Mouse (Mus musculus) thymus, postnatal 4 days (tissue): ENCODE measurements at regions not wholly inside any gene's neighbourhood (a gene's known extent, or its start where the extent isn't known, plus 50 kb on each side); places are given as distances from the start of the nearest gene placed in this dataset.

Experiments
- DNase-seq: peaks from one replicate; pipeline ENCODE4 v3.0.0; 2021

DNA sequence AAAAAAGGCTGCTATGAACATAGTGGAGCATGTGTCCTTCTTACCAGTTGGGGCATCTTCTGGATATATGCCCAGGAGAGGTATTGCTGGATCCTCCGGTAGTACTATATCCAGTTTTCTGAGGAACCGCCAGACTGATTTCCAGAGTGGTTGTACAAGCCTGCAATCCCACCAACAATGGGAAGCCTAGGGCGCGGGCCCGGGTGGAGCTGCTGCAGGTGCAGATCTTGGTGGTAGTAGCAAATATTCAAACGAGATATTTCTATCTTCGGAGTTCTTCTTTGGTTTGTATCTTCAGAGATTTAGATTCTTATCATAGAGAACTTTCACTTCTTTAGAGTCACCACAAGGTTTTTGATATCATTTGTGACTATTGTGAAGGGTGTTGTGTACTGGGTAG, 52.7 kb upstream of the Btbd35f27 start:
- DNase-seq = peak; percentile 41
